Mouse (Mus musculus): ENCODE measurements around the gene Adcy2. TPM values are rescaled to one million over a fixed set of nuclear protein-coding genes. Genes with fewer than 3 reads are reported as not detected.

Adcy2 gene
- total and polyA plus RNA-seq, 3 experiments: not detected

DNA sequence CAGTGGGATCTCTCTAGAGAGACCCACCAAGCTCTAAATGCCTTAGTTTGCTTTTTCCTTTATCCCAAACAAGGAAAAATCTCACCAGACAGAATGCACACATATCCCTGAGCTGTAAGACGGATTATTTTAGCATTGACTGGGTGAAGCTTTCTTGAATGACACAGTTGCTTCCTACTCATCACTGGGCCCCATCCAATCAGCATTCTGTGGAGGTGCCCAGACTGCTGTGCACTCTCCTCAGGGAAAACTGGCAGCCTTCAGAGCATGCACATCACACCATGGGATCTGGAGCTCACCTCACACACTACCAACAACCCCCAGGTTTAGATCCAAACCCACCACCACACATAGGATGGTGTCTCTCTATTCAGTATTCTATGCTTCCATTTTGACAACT, 92.7 kb downstream of the Adcy2 start:
- no peaks in the 10 kb centered on the region for H3K36me3 ChIP-seq (ENCODE audit: control insufficient read depth in 1 of 2, insufficient read depth in 2 of 2, low read length in 2 of 2)
- TF ChIP-seq HCFC1 (IDR thresholded peaks at IDR 0.05; ENCODE audit: low read depth, low read length): no peak
- TF ChIP-seq GATA1 (IDR thresholded peaks at IDR 0.05; ENCODE audit: low read depth, low read length): no peak
- TF ChIP-seq MYC (IDR thresholded peaks at IDR 0.05; ENCODE audit: low read depth, low read length): no peak
- no peak for TF ChIP-seq SIN3A (IDR thresholded peaks at IDR 0.05; ENCODE audit: low read length)
- TF ChIP-seq SMC3 (IDR thresholded peaks at IDR 0.05; ENCODE audit: low read depth, low read length): no peak
- TF ChIP-seq MEF2A (IDR thresholded peaks at IDR 0.05; ENCODE audit: extremely low read depth, insufficient replicate concordance, low read depth, low read length, poor library complexity, severe bottlenecking): no peak
- TF ChIP-seq EP300 (IDR thresholded peaks at IDR 0.05; ENCODE audit: low read depth in 1 of 2, low read length in 2 of 2): no peak
- TF ChIP-seq TBP (IDR thresholded peaks at IDR 0.05; ENCODE audit: low read depth, low read length): no peak
- no peak for TF ChIP-seq ZC3H11A (IDR thresholded peaks at IDR 0.05; ENCODE audit: low read depth, low read length)
- no peak for TF ChIP-seq USF1 (IDR thresholded peaks at IDR 0.05; ENCODE audit: low read depth, low read length)
- no peak for TF ChIP-seq ZMIZ1 (IDR thresholded peaks at IDR 0.05; ENCODE audit: low read depth, low read length)
- no peak for TF ChIP-seq ELF1 (IDR thresholded peaks at IDR 0.05; ENCODE audit: low read depth, low read length)
- TF ChIP-seq POLR2AphosphoS2 (IDR thresholded peaks at IDR 0.05; ENCODE audit: low read length): no peak
- H3K27me3 ChIP-seq (ENCODE audit: control insufficient read depth in 1 of 2, insufficient read depth in 2 of 2, low read length in 2 of 2): no peaks in the 10 kb centered on the region
- no peaks in the 10 kb centered on the region for H3K9me3 ChIP-seq (replicated peaks; ENCODE audit: insufficient read depth, low read length)
- H3K9ac ChIP-seq (ENCODE audit: control insufficient read depth, low read depth, low read length, poor library complexity, severe bottlenecking): no peak overlapping the region
- H3K4me1 ChIP-seq (ENCODE audit: control insufficient read depth in 1 of 2, insufficient read depth in 2 of 2, low read length in 2 of 2): no peaks in the 10 kb centered on the region
- H3K27ac ChIP-seq (ENCODE audit: control insufficient read depth, low read depth, low read length): no peak overlapping the region
- no peaks in the 10 kb centered on the region for H3K79me2 ChIP-seq (ENCODE audit: control insufficient read depth, insufficient read depth, low read length, poor library complexity)
- DNase-seq (ENCODE audit: low read depth, low spot score): no peak
- no peak overlapping the region for H3K4me3 ChIP-seq (ENCODE audit: control insufficient read depth in 1 of 2, insufficient read depth in 1 of 2, low read depth in 2 of 2, low read length in 2 of 2)

GRCm38 (mm10) chr13:68902708-68903107, 96.6 kb downstream of the Adcy2 start:
- Histone ChIP-seq H3K79me2 (ENCODE audit: control insufficient read depth, insufficient read depth, low read length, poor library complexity) (no peaks in the 10 kb centered on the region), H3K4me1 (ENCODE audit: control insufficient read depth in 1 of 2, insufficient read depth in 2 of 2, low read length in 2 of 2) (no peaks in the 10 kb centered on the region), H3K4me3 (ENCODE audit: control insufficient read depth in 1 of 2, insufficient read depth in 1 of 2, low read depth in 2 of 2, low read length in 2 of 2) (no peak overlapping the region), H3K9me3 (replicated peaks; ENCODE audit: insufficient read depth, low read length) (no peaks in the 10 kb centered on the region), H3K27ac (ENCODE audit: control insufficient read depth, low read depth, low read length) (no peak overlapping the region), H3K27me3 (ENCODE audit: control insufficient read depth in 1 of 2, insufficient read depth in 2 of 2, low read length in 2 of 2) (no peaks in the 10 kb centered on the region), H3K36me3 (ENCODE audit: control insufficient read depth in 1 of 2, insufficient read depth in 2 of 2, low read length in 2 of 2) (no peaks in the 10 kb centered on the region), H3K9ac (ENCODE audit: control insufficient read depth, low read depth, low read length, poor library complexity, severe bottlenecking) (no peak overlapping the region)
- TF ChIP-seq ETS1 (IDR thresholded peaks at IDR 0.05; ENCODE audit: low read depth, low read length) (no peak), MYC (IDR thresholded peaks at IDR 0.05; ENCODE audit: low read depth, low read length) (no peak), E2F4 (IDR thresholded peaks at IDR 0.05; ENCODE audit: borderline replicate concordance, low read depth, low read length) (no peak)
- DNase-seq (ENCODE audit: low read depth, low spot score): no peak

All from MEL (cell line).